Mouse (Mus musculus) hematopoietic stem cell, adult 5-6 weeks (primary cell): ENCODE measurements around the gene Dcn. TPM values are rescaled to one million over a fixed set of nuclear protein-coding genes. Genes with fewer than 3 reads are reported as not detected.

Source experiments
- ATAC-seq, 2 experiments: fragments of 125-278 bp in 1 of 2; replicated peaks in 1 of 2; 2 replicates each; pipeline ENCODE4 v1.8.0; 2016 to 2017; ENCODE audit warnings: inconsistent platforms in 2 of 2, mild to moderate bottlenecking in 2 of 2, moderate number of reproducible peaks in 2 of 2, low read depth in 1 of 2, moderate TSS enrichment in 1 of 2; ENCODE audit not compliant: low FRiP score in 2 of 2, poor library complexity in 2 of 2, severe bottlenecking in 2 of 2, insufficient read depth in 1 of 2, low TSS enrichment in 1 of 2
- total RNA-seq: library from RNA; stranded (forward); fragments of 172-1452, 232-1000 nt; gene quantifications from 2 replicates; pipeline ENCODE4 v1.2.3, GENCODE M21; 2017

Gene Dcn
- not detected in 2 replicates for total RNA-seq

- no peak for ATAC-seq
Observed at GRCm38 (mm10) chr10:97479004-97479766, at the start of gene Dcn. Gene Dcn, plus strand, starts transcription at chr10:97479609.

GRCm38 (mm10) chr10:97436662-97437061 lies 42.7 kb upstream of the Dcn start:
- ATAC-seq = no peak

- no peak for ATAC-seq
Observed at GRCm38 (mm10) chr10:97442300-97442699, 37.1 kb upstream of the Dcn start.

DNA sequence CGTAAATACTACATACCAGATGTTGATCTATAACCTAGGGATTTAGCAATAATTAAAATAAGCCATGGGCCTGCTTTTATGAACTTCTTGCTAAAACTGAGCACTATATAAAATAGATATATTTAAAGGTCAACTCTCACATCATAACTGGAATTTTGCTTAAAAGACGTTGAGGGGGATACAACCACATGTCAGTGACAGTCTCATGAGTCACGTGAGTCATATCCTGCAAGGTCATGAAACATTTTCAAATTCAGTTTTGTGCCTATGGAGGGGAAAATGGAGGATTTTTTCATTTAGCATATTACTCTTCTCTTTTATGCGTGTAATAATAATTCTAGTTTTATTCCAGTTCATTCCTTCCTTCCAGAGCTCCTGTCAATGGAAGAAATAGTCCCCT lies 32.9 kb upstream of the Dcn start:
- no peak for ATAC-seq

GRCm38 (mm10) chr10:97452886-97453285 lies 26.5 kb upstream of the Dcn start:
- no peak for ATAC-seq

GRCm38 (mm10) chr10:97453529-97453928 lies 25.9 kb upstream of the Dcn start:
- no peak for ATAC-seq

- no peak for ATAC-seq
Observed at GRCm38 (mm10) chr10:97456993-97457392, 22.4 kb upstream of the Dcn start.

DNA sequence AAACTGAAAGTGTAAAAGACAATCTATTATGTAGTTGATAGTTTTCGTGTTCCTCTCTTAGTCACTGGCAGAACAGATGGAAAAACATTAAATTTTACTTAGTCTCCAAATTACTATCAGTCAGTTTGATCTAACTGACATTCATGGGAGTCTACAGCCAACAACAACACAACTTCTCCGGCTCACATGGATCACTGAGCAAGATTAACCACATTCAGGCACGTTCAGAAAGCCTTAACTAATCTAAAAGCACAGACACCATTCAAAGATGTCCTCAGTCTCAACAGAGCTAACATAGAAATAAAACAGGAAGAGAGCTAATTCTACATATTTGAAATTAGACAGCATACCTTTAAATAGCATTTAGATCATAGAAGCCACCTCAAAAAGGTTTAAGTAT lies 12.6 kb upstream of the Dcn start:
- ATAC-seq = no peak

- ATAC-seq = no peak
Observed at GRCm38 (mm10) chr10:97469411-97470140, 9.8 kb upstream of the Dcn start.

DNA sequence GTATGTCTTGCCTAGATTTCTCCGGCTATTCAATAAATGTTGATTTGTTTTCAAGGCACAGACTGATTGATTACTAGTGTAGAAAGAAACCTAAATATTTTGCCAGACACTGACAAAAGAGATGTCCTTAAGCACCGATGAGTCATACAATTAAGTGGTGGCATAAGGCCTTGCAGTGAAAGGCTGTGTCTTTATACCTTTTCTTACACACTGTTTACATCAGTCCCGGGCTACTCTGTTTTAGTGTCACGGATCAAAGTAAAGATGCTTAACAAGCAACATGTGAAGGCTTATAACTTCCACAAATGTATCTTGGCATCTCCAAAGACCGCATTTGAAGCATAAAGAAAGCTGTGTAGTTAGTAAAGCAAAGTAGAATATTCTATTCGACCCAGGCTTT lies 3.9 kb upstream of the Dcn start:
- ATAC-seq = no peak

DNA sequence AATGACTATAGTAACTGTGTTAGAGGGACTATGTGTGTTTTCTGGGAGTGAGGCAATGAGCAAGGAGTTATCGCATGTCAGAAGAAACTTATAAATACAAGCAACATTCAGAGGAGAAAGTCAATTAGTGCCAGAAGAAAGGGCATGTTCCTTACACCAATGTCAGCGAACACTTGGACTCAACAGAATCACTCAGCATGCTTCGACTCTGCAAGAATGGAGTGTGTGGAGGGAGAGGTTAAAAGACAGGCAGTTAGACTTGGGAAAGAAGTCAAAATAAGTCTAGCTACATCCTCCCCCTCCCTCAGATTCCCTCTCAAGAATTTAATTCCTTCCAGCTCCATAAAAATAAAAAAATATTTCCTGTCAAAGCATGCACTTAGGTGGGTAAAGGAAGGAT lies 1.1 kb upstream of the Dcn start:
- no peak for ATAC-seq

DNA sequence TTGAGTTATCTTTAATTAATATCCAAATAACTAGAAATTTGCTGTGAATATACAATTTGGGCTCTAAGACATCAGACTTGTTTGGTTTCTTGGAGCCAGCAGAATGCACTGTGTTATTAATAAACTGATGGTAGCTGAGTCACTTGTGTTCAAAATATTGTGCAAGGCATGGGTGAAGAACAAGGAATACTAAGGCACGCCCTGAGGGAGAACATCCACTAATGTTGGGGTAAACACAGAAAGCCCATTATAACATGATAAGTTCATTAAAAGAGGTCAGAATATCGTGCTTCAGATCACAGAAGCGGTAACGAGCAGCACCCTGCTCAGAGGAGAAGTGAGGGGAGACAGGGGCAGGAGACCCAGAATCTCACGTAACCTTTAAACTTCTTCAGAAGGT lies 2.7 kb downstream of the Dcn start:
- ATAC-seq = no peak

DNA sequence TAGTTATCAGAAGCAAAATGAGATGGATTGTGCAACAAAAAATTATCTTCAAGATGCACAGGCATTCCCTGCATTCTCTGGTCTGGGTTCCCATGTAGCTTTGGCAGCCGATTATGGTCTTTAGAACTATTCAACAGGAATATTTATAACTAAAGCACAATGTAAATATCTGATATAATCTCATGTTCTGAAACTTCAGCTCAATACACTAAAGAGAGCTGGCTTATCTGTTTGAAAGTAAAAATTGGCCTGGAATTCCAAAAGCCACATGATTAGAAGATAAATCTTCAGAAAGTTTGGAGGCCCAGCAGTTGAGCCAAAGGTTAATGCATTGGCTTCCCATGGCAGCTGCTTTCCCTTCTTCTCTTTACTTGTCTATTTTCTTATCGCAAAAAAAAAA lies 4.6 kb downstream of the Dcn start:
- ATAC-seq = no peak

DNA sequence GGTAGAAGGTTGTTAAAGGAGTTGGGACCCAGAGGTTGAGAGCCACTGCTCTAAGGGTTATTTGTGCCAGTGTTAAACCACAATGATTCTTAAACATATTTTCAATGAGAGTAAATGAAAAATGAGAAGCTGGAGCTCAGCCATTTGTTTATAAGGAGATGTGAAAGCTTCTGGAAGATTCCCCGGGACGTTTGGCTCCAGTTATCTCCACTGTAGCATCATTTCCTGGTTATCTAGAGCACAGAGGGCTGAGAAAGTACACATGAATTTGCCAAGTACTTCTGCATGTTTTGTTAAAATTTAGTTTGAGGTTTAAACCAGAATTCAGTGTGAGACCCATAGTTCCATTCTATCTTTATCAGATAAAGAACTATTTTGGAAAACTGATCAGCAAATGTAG lies 5.7 kb downstream of the Dcn start:
- no peak for ATAC-seq

- ATAC-seq = no peak
Observed at GRCm38 (mm10) chr10:97486085-97486484, 6.7 kb downstream of the Dcn start.

DNA sequence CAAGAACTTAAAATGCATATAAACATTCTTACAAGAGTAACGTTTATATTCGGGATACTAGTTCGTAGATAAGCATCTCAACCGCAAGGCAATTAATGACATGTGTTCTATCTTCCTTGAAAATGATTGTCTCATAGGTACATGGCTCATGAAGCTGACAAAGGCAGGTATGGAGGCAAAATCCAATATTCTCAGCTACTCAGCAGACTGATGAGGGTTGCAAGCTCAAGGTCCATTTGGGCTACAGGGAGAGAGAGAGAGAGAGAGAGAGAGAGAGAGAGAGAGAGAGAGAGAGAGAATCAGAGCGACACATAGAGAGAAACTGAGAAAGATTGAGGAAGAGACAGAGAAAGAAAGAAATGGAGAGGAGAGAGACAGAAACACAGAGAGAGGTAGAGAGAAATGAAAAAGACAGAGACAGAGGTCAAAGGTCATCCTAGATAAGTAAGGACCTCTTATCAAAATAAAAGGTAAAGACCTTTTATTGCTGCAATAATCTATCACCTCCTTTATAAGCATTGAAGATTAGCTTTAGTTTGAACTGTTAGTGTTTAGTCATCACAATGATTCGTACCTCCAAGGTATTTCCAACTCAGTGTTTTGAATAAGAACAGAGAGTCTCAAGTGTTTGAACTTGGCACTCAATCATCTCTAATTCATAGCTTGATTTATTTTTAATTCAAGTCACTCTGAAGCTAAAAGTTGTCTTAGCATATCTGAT lies 8.0 kb downstream of the Dcn start:
- no peak for ATAC-seq

- ATAC-seq = no peak
Observed at GRCm38 (mm10) chr10:97492367-97492980, 13.1 kb downstream of the Dcn start.

DNA sequence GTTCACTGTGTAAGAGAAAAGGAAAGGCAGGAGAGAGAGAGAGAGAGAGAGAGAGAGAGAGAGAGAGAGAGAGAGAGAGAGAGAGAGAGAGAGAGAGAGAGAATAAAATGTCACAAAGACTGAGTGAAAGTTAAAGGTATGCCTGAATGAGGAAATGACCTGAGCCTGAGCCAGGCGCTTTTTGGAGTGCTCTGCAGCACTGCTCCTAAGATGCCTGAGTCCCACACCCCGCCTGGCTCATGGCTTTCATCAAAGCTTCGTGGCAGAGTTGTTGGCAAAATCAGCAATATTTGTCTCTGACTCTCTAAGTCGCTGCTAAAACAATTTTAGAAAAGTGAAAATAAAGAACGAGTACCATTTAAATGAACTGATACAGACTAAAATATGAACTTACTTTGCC lies 18.2 kb downstream of the Dcn start:
- ATAC-seq = no peak
